Mouse (Mus musculus): ENCODE data around the gene Ttyh3. TPM values are rescaled to one million over a fixed set of nuclear protein-coding genes. Genes with fewer than 3 reads are reported as not detected.
A peak's percentile ranks its signal among the peaks of the same experiment; 100 is the strongest.

Gene Ttyh3
- polyA plus RNA-seq, 1 experiment from 2014 or later = 72.3 TPM

GRCm38 (mm10) chr5:140672115-140672514 lies 23.3 kb upstream of the Ttyh3 start:
- 0 out of 2 replicates have a peak, but pooled peaks cover 4% of the 10 kb centered on the region for H3K9me3 ChIP-seq
- peaks cover 74% of the 10 kb centered on the region for H3K36me3 ChIP-seq
- H3K9ac ChIP-seq = no peak overlapping the region
- WGBS = 92% methylated on average over 6 of the region's 6 CpGs
- peaks cover 14% of the 10 kb centered on the region for H3K4me1 ChIP-seq (replicated peaks)
- no peak overlapping the region for H3K4me2 ChIP-seq
- H3K27me3 ChIP-seq = no peaks in the 10 kb centered on the region
- H3K4me3 ChIP-seq = no peak overlapping the region
- no peak overlapping the region for H3K27ac ChIP-seq (replicated peaks)
- ATAC-seq (ENCODE audit: low read depth) = no peak

- Histone ChIP-seq H3K27ac (replicated peaks) (0 out of 2 replicates have a peak overlapping the region, but pooled peaks have one; percentile 5), H3K9ac (no peak overlapping the region), H3K27me3 (no peaks in the 10 kb centered on the region), H3K4me2 (no peak overlapping the region), H3K9me3 (0 out of 2 replicates have a peak, but pooled peaks cover 3% of the 10 kb centered on the region), H3K36me3 (peaks cover 38% of the 10 kb centered on the region), H3K4me3 (no peak overlapping the region), H3K4me1 (replicated peaks) (peaks cover 51% of the 10 kb centered on the region)
- 55% methylated on average over 7 of the region's 7 CpGs for WGBS
- ATAC-seq (ENCODE audit: low read depth) = no peak
Measured at GRCm38 (mm10) chr5:140663621-140664180, 14.9 kb upstream of the Ttyh3 start.

GRCm38 (mm10) chr5:140662741-140663592 lies 14.1 kb upstream of the Ttyh3 start:
- no peak overlapping the region for H3K4me3 ChIP-seq
- H3K27ac ChIP-seq (replicated peaks) = no peak overlapping the region; the same call in 1 of the 2 replicates
- H3K36me3 ChIP-seq = peaks cover 31% of the 10 kb centered on the region
- 73% methylated on average over 17 of the region's 17 CpGs for WGBS
- no peak overlapping the region for H3K4me2 ChIP-seq
- ATAC-seq (ENCODE audit: low read depth) = no peak
- no peaks in the 10 kb centered on the region for H3K9me3 ChIP-seq
- H3K9ac ChIP-seq = peak overlapping the region; percentile 14; the same call in 1 of the 2 replicates
- no peaks in the 10 kb centered on the region for H3K27me3 ChIP-seq
- H3K4me1 ChIP-seq (replicated peaks) = peaks cover 51% of the 10 kb centered on the region

GRCm38 (mm10) chr5:140661875-140662643 lies 13.2 kb upstream of the Ttyh3 start:
- Histone ChIP-seq H3K9me3 (no peaks in the 10 kb centered on the region), H3K9ac (peak overlapping the region; percentile 6; the same call in 1 of the 2 replicates), H3K4me1 (replicated peaks) (peaks cover 56% of the 10 kb centered on the region), H3K4me3 (no peak overlapping the region), H3K36me3 (peaks cover 22% of the 10 kb centered on the region), H3K27ac (replicated peaks) (no peak overlapping the region; the same call in 1 of the 2 replicates), H3K4me2 (no peak overlapping the region), H3K27me3 (no peaks in the 10 kb centered on the region)
- 53% methylated on average over 12 of the region's 12 CpGs for WGBS
- ATAC-seq (ENCODE audit: low read depth) = no peak

- H3K4me3 ChIP-seq = no peak overlapping the region
- no peaks in the 10 kb centered on the region for H3K9me3 ChIP-seq
- peaks cover 56% of the 10 kb centered on the region for H3K4me1 ChIP-seq (replicated peaks)
- H3K27ac ChIP-seq (replicated peaks) = no peak overlapping the region
- H3K9ac ChIP-seq = no peak overlapping the region
- no peak overlapping the region for H3K4me2 ChIP-seq
- H3K36me3 ChIP-seq = peaks cover 17% of the 10 kb centered on the region
- ATAC-seq (ENCODE audit: low read depth) = no peak
- no peaks in the 10 kb centered on the region for H3K27me3 ChIP-seq
- WGBS = 74% methylated on average over 8 of the region's 8 CpGs
Measured at GRCm38 (mm10) chr5:140661427-140661826, 12.6 kb upstream of the Ttyh3 start.

- H3K27me3 ChIP-seq = no peaks in the 10 kb centered on the region
- 43% methylated on average over 1 of the region's 1 CpGs for WGBS
- H3K9me3 ChIP-seq = no peaks in the 10 kb centered on the region
- H3K4me3 ChIP-seq = no peak overlapping the region
- peak overlapping the region; percentile 82 for H3K27ac ChIP-seq (replicated peaks)
- no peak for ATAC-seq (ENCODE audit: low read depth)
- H3K4me2 ChIP-seq = no peak overlapping the region
- no peak overlapping the region for H3K9ac ChIP-seq
- H3K4me1 ChIP-seq (replicated peaks) = peaks cover 56% of the 10 kb centered on the region
- H3K36me3 ChIP-seq = peaks cover 7% of the 10 kb centered on the region
Measured at GRCm38 (mm10) chr5:140660398-140660797, 11.6 kb upstream of the Ttyh3 start.

GRCm38 (mm10) chr5:140659607-140660272 lies 10.9 kb upstream of the Ttyh3 start:
- Histone ChIP-seq H3K9ac (0 out of 2 replicates have a peak overlapping the region, but pooled peaks have one; percentile 31), H3K4me1 (replicated peaks) (peaks cover 56% of the 10 kb centered on the region), H3K27me3 (no peaks in the 10 kb centered on the region), H3K4me3 (no peak overlapping the region), H3K27ac (replicated peaks) (peak overlapping the region; percentile 82), H3K9me3 (no peaks in the 10 kb centered on the region), H3K36me3 (no peaks in the 10 kb centered on the region; the same call in 1 of the 2 replicates), H3K4me2 (0 out of 2 replicates have a peak overlapping the region, but pooled peaks have one; percentile 24)
- peak; percentile 92 for ATAC-seq (ENCODE audit: low read depth)
- WGBS = 19% methylated on average over 16 of the region's 16 CpGs

GRCm38 (mm10) chr5:140654096-140654845 lies 5.4 kb upstream of the Ttyh3 start:
- ATAC-seq (ENCODE audit: low read depth) = no peak
- H3K36me3 ChIP-seq = no peaks in the 10 kb centered on the region

GRCm38 (mm10) chr5:140652587-140652986 lies 3.8 kb upstream of the Ttyh3 start:
- Histone ChIP-seq H3K27ac (replicated peaks) (no peak overlapping the region), H3K4me1 (replicated peaks) (peaks cover 20% of the 10 kb centered on the region), H3K27me3 (no peaks in the 10 kb centered on the region), H3K9ac (no peak overlapping the region), H3K4me2 (no peak overlapping the region), H3K4me3 (no peak overlapping the region), H3K36me3 (no peaks in the 10 kb centered on the region), H3K9me3 (no peaks in the 10 kb centered on the region)
- WGBS = 80% methylated on average over 7 of the region's 7 CpGs
- no peak for ATAC-seq (ENCODE audit: low read depth)

More at GRCm38 (mm10) chr5:140654096-140654845, 5.4 kb upstream of the Ttyh3 start:
- no peak overlapping the region for H3K4me3 ChIP-seq
- WGBS = 71% methylated on average over 15 of the region's 15 CpGs
- no peaks in the 10 kb centered on the region for H3K9me3 ChIP-seq
- no peaks in the 10 kb centered on the region for H3K27me3 ChIP-seq
- H3K27ac ChIP-seq (replicated peaks) = no peak overlapping the region
- H3K4me1 ChIP-seq (replicated peaks) = peaks cover 23% of the 10 kb centered on the region
- H3K4me2 ChIP-seq = no peak overlapping the region
- H3K9ac ChIP-seq = no peak overlapping the region

- Histone ChIP-seq H3K4me3 (no peak overlapping the region), H3K4me2 (no peak overlapping the region), H3K9me3 (no peaks in the 10 kb centered on the region), H3K4me1 (replicated peaks) (peaks cover 32% of the 10 kb centered on the region), H3K36me3 (0 out of 2 replicates have a peak, but pooled peaks cover 3% of the 10 kb centered on the region), H3K27ac (replicated peaks) (no peak overlapping the region), H3K9ac (no peak overlapping the region), H3K27me3 (no peaks in the 10 kb centered on the region)
- no peak for ATAC-seq (ENCODE audit: low read depth)
- WGBS = 81% methylated on average over 11 of the region's 11 CpGs
Measured at GRCm38 (mm10) chr5:140651231-140651630, 2.4 kb upstream of the Ttyh3 start.

Measured in neural tube, embryonic 13.5 days (tissue).